Mouse (Mus musculus): ENCODE data around the gene Gpatch4. TPM values are rescaled to one million over a fixed set of nuclear protein-coding genes. Genes with fewer than 3 reads are reported as not detected.
A peak's percentile ranks its signal among the peaks of the same experiment; 100 is the strongest.

The Gpatch4 gene
- total RNA-seq, 2 experiments from 2014 or later: 15.5 to 16.5 TPM

DNA sequence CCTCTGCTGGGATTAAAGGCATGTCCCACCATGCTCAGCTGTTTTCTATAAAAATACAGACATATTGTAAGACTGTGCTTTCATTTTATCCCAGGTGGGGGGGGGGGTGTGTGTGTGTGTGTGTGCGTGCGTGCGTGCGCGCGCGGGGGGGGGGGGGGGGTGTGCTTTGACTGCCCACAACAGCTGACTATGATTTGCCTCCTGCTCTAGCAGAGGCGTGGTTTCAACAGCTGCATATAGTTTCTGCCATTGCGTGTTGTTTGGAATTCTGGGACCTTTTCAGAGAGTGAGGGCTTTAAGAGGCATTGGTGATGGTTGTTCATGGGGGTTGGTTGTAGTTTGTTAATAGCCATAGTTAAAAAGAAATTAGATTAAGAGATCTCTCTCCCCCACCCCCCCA lies 42.6 kb downstream of the Gpatch4 start:
- intact Hi-C loops (cut with DNase I): loop anchor here (5.0 kb wide), 2 partner anchors 87 to 157 kb away; no protein-coding TSS in a partner anchor
- no peak for DNase-seq (ENCODE audit: low spot score in 2 of 2)

DNA sequence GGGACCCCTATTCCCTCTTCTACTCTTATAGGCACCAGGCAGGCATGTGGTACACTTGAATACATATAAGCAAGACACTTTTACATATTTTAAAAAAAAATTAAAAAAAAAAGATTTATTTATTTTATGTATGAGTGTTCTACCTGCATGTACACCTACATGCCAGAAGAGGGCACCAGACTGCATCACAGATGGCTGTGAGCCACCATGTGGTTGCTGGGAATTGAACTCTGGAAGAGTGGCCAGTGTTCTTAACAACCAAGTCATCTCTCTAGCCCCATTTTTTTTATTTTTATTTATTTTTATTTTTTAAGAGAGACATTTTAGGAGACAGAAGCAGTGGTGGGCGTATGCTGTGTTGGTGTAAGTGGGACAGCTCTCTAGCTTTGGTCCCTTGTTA lies 44.8 kb downstream of the Gpatch4 start:
- DNase-seq (ENCODE audit: low spot score in 2 of 2): no peak
- intact Hi-C loops (cut with DNase I): loop anchor here (5.0 kb wide), 2 partner anchors 85 to 155 kb away; no protein-coding TSS in a partner anchor

DNA sequence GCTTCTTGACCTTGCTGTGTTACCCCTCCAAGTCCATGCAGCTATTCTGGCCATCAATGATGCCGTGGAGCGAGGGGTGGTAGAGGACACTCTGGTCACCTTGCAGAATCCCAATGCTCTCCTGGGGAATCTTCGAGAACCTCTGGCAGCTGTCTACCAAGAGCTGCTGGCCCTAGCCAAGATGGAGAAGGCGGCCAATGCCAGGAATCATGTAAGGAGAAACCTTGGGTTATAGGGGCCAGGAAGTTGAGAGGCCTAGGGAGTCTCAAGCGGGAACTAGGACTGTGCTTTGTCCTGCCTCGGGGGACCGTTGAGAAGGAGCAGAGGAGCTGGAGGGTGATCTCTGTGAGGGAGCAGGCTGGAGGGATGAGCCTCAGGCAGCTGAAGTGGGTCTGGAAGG lies 47.2 kb downstream of the Gpatch4 start:
- no peak for DNase-seq (ENCODE audit: low spot score in 2 of 2)
- intact Hi-C loops (cut with DNase I): loop anchor here (5.0 kb wide), 1 partner anchor 42 kb away; no protein-coding TSS in a partner anchor

- no peak for DNase-seq (ENCODE audit: low spot score in 2 of 2)
Measured at GRCm38 (mm10) chr3:88090616-88091015, 47.7 kb downstream of the Gpatch4 start.

DNA sequence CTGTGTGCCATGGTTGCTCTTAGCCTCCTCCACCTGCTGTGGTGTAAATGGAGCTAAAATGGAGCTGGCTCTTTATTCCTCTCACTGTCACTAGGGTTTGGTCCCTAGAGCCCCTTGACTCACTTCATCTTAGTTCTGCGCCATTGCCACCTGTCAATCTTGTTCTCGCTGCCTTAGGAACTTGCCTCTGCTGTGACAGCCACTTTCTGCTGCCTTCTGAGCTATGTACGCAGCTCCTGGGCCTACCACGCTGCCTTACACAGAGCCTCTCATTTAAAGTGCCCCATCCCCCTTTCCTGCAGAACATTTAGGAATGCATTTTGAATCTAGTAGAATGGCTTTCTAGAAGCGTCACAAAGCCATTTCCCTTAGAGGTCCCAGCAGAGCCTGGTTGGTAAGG lies 51.2 kb downstream of the Gpatch4 start:
- intact Hi-C loops (cut with DNase I): loop anchor here (5.0 kb wide), 1 partner anchor 38 kb away; no protein-coding TSS in a partner anchor
- no peak for DNase-seq (ENCODE audit: low spot score in 2 of 2)

More at GRCm38 (mm10) chr3:88090616-88091015, 47.7 kb downstream of the Gpatch4 start:
- intact Hi-C loops (cut with DNase I): loop anchor here (5.0 kb wide), 1 partner anchor 42 kb away; no protein-coding TSS in a partner anchor

- intact Hi-C loops (cut with DNase I): no loop called here
- no peak for DNase-seq (ENCODE audit: low spot score in 2 of 2)
Measured at GRCm38 (mm10) chr3:88097666-88098065, 54.8 kb downstream of the Gpatch4 start.

DNA sequence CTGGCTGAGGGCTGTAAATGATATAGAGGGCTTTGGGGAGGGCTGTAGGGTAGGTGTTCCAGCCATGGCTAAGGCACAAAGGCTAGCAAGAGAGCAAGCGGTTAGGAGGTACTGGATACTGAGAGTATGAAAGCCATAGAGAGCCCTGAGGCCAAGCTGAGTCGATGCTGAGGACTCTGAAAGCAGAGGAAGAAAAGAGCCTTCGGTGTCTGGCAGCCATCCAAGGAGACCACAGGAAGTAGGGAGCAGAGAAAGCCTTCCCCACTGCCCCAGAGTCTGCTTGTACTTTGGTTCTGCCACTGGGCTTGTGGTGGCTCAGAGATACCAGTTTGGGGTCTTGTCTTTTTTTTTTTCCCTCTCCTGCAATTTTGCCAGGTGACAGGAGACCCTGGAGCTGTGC lies 57.3 kb downstream of the Gpatch4 start:
- intact Hi-C loops (cut with DNase I): no loop called here
- DNase-seq (ENCODE audit: low spot score in 2 of 2): peak in 1 of 2 experiments; percentile 31

GRCm38 (mm10) chr3:88101736-88102135 lies 58.8 kb downstream of the Gpatch4 start:
- intact Hi-C loops (cut with DNase I): no loop called here
- no peak for DNase-seq (ENCODE audit: low spot score in 2 of 2)

DNA sequence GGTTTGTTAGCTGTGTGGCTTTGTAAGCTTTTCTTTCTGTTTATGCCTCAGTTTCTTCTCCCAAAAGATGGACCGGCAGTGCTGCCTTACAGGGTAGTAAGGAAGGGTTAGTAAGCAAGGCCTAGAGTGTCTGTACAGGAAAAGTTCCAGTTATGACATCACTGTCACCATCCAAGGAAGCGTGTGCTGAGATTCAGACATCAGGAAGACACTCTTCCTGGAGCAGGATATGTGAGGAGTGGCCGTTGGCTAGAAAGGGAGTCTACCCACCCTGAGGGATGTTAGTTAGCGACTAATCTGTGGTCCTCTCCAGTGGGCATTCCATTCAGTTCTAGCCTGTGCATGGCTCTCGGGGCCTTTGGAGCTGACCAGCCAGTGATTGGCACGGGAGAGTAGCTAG lies 59.3 kb downstream of the Gpatch4 start:
- intact Hi-C loops (cut with DNase I): no loop called here
- DNase-seq (ENCODE audit: low spot score in 2 of 2): no peak

- DNase-seq (ENCODE audit: low spot score in 2 of 2): peak in 1 of 2 experiments; percentile 30
- intact Hi-C loops (cut with DNase I): no loop called here
Measured at GRCm38 (mm10) chr3:88102611-88103010, 59.7 kb downstream of the Gpatch4 start.

Other genes with a start within 250 kb of the Gpatch4 start
- gene Ntrk1, start 247.9 kb upstream of the Gpatch4 start, total RNA-seq (2021): under 1 TPM in 1 of 2 experiments, not detected in 1; 0.61 TPM
- gene Insrr, start 246.2 kb upstream of the Gpatch4 start, total RNA-seq (2021): under 1 TPM; 0.57 to 0.66 TPM
- gene Pear1, start 218.8 kb upstream of the Gpatch4 start, total RNA-seq (2021): 1 to 10 TPM; 7.3 to 9.1 TPM
- not detected for gene Sh2d2a, start 196.4 kb upstream of the Gpatch4 start, total RNA-seq (2021)
- 10 to 100 TPM; 64.4 to 65.9 TPM for gene Prcc, start 157.5 kb upstream of the Gpatch4 start, total RNA-seq (2021)
- gene Hdgf, start 136.8 kb upstream of the Gpatch4 start, total RNA-seq (2021): 100 to 1,000 TPM; 130 to 139 TPM
- gene Mrpl24, start 123.6 kb upstream of the Gpatch4 start, total RNA-seq (2021): 10 to 100 TPM; 45.5 to 48.5 TPM
- 10 to 100 TPM; 14.3 to 15.2 TPM for gene Isg20l2, start 112.8 kb upstream of the Gpatch4 start, total RNA-seq (2021)
- 10 to 100 TPM; 17.7 to 19.0 TPM for gene Rrnad1, start 112.4 kb upstream of the Gpatch4 start, total RNA-seq (2021)
- 1 to 10 TPM; 5.4 to 5.9 TPM for gene Crabp2, start 94.4 kb upstream of the Gpatch4 start, total RNA-seq (2021)
- 10 to 100 TPM; 10.1 to 10.4 TPM for gene Nes, start 72.0 kb upstream of the Gpatch4 start, total RNA-seq (2021)
- 100 to 1,000 TPM; 297 to 331 TPM for gene Bcan, start 42.9 kb upstream of the Gpatch4 start, total RNA-seq (2021)
- 1 to 10 TPM; 1.3 TPM for gene Hapln2, start 15.5 kb upstream of the Gpatch4 start, total RNA-seq (2021)
- 10 to 100 TPM; 60.8 to 64.2 TPM for gene Naxe, start 15.4 kb downstream of the Gpatch4 start, total RNA-seq (2021)
- not detected for gene Ttc24, start 35.2 kb downstream of the Gpatch4 start, total RNA-seq (2021)
- gene Iqgap3, start 38.9 kb downstream of the Gpatch4 start, total RNA-seq (2021): 1 to 10 TPM in 1 of 2 experiments, under 1 TPM in 1; 0.66 to 1.2 TPM
- 100 to 1,000 TPM; 196 to 201 TPM for gene Mef2d, start 99.3 kb downstream of the Gpatch4 start, total RNA-seq (2021)
- gene Rhbg, start 211.6 kb downstream of the Gpatch4 start, total RNA-seq (2021): under 1 TPM in 1 of 2 experiments, not detected in 1; 0.18 TPM
- under 1 TPM in 1 of 2 experiments, not detected in 1; 0.49 TPM for gene Gm38392, start 244.1 kb downstream of the Gpatch4 start, total RNA-seq (2021)

Data from left cerebral cortex, postnatal 14 days (tissue).